Mouse (Mus musculus) stomach, postnatal 0 days (tissue): ENCODE data around the gene Slco3a1. TPM values are rescaled to one million over a fixed set of nuclear protein-coding genes. Genes with fewer than 3 reads are reported as not detected.

Experiments used
- ATAC-seq: fragments of 200-750 bp; cut with Nextera tagmentation; 2 replicates; pipeline ENCODE4 v1.8.0; 2017; ENCODE audit not compliant: low FRiP score, low TSS enrichment
- DNase-seq: peaks from one replicate; pipeline ENCODE4 v3.0.0-alpha.2; 2016; ENCODE audit warnings: low spot score
- H3K27ac ChIP-seq: fragments of 300-500 bp; sonication (generic); replicated peaks from 2 replicates; pipeline ENCODE4 v1.5.1; 2014; ENCODE audit warnings: mild to moderate bottlenecking, control low read depth
- H3K27me3 ChIP-seq: fragments of 300-500 bp; sonication (generic); 2 replicates; pipeline ENCODE4 v1.6.1; 2014; ENCODE audit warnings: low read length; ENCODE audit not compliant: control insufficient read depth, insufficient read depth
- H3K36me3 ChIP-seq: fragments of 300-500 bp; sonication (generic); 2 replicates; pipeline ENCODE4 v1.6.1; 2014; ENCODE audit warnings: low read length, mixed read lengths; ENCODE audit not compliant: control insufficient read depth, insufficient read depth
- H3K4me1 ChIP-seq: fragments of 300-500 bp; sonication (generic); replicated peaks from 2 replicates; pipeline ENCODE4 v1.6.1; 2014; ENCODE audit warnings: antibody characterized with exemption; ENCODE audit not compliant: control insufficient read depth, insufficient read depth
- H3K4me2 ChIP-seq: fragments of 300-500 bp; sonication (generic); replicated peaks from 2 replicates; pipeline ENCODE4 v1.6.1; 2014; ENCODE audit warnings: low read depth, mild to moderate bottlenecking, control low read depth, moderate library complexity
- H3K4me3 ChIP-seq: fragments of 300-500 bp; sonication (generic); 2 replicates; pipeline ENCODE4 v1.5.1; 2014; ENCODE audit warnings: low read depth, low read length, control low read depth
- H3K9ac ChIP-seq: fragments of 300-500 bp; sonication (generic); 2 replicates; pipeline ENCODE4 v1.6.1; 2014; ENCODE audit warnings: mild to moderate bottlenecking, low read length, control low read depth, mixed read lengths
- H3K9me3 ChIP-seq: fragments of 300-500 bp; sonication (generic); 2 replicates; pipeline ENCODE4 v1.6.1; 2016; ENCODE audit warnings: low read length; ENCODE audit not compliant: control insufficient read depth
- CTCF ChIP-seq: IDR thresholded peaks from 2 replicates; pipeline ENCODE4 v1.5.1; 2016; ENCODE audit warnings: antibody characterized with exemption, low read depth, mild to moderate bottlenecking, moderate library complexity
- EP300 ChIP-seq: optimal IDR thresholded peaks from 2 replicates; pipeline ENCODE3; 2016; ENCODE audit warnings: antibody characterized with exemption
- WGBS: fragments of 180-500 bp; shearing (Covaris S2); extraction: QIAGEN DNeasy Blood & Tissue Kit; methylation state at CpG from one replicate; pipeline ENCODE4 v1.1.7; 2014; 5-methylcytosine and 5-hydroxymethylcytosine counted together
- polyA plus RNA-seq: library from polyadenylated mRNA; unstranded; fragments of >200 nt; fragmentation: Nextera tagmentation; extraction: Ambion mirVana; gene quantifications from 2 replicates; pipeline ENCODE4 v1.2.1, GENCODE M21; 2015

Gene Slco3a1
- polyA plus RNA-seq, 1 experiment from 2014 or later: 9.1 TPM

- Histone ChIP-seq H3K4me1 (no peaks in the 10 kb centered on the region), H3K9ac (no peak overlapping the region), H3K27ac (no peak overlapping the region), H3K9me3 (no peaks in the 10 kb centered on the region), H3K27me3 (no peaks in the 10 kb centered on the region), H3K36me3 (no peaks in the 10 kb centered on the region), H3K4me3 (no peak overlapping the region), H3K4me2 (no peak overlapping the region)
- DNase-seq: no peak
- WGBS: 94% methylated on average over 1 of the region's 1 CpGs
- TF ChIP-seq EP300 (no peak), CTCF (no peak)
- ATAC-seq: no peak
These were observed 104.8 kb downstream of the Slco3a1 start for GRCm38 (mm10) chr7:74449802-74450201.

GRCm38 (mm10) chr7:74447781-74448180 is 106.8 kb downstream of the Slco3a1 start:
- H3K27ac ChIP-seq: no peak overlapping the region
- DNase-seq (no peak), ATAC-seq (no peak)
- no peaks in the 10 kb centered on the region for H3K9me3 ChIP-seq
- no peak overlapping the region for H3K9ac ChIP-seq
- H3K36me3 ChIP-seq: no peaks in the 10 kb centered on the region
- 32% methylated on average over 2 of the region's 2 CpGs for WGBS
- no peaks in the 10 kb centered on the region for H3K4me1 ChIP-seq
- H3K4me3 ChIP-seq: no peak overlapping the region
- H3K4me2 ChIP-seq: no peak overlapping the region
- H3K27me3 ChIP-seq: no peaks in the 10 kb centered on the region
- TF ChIP-seq EP300 (no peak), CTCF (no peak)

DNA sequence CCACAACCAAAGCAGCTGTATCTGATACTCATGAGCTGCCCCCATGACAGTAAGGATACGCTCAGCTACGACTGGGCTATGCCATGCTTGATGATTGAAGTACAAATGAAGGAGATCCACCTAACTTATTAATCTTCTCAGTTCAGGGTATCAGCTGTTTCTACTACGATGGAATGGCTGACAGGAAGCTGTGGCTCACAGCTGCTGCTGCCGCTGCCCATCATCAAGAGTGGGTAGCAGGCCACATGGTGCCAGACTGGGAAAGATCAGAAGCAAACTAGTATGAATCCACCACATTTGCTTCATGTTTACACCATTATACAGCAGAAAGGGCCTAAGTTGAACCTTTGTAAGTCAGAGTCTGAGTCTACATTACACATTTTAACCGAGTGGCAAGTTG is 109.4 kb downstream of the Slco3a1 start:
- TF ChIP-seq CTCF (no peak), EP300 (no peak)

DNA sequence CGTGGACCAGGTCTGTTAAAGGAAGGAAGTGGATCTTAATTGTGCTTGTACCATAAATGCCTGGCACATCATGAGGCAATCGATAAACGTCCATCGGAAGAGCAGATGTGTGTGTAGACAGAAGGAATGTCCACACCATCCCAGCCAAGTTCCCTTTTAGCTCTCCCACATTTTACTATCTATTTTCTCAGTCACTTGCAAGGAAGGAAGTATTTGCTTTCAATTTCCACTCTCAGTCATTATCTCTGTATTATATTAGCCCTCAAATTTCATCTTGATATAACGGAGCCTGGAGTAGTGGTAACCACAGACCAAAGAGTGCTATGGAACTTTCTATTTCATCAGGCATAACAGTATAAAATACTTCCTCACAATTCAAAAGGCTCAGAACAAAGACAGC is 112.2 kb downstream of the Slco3a1 start:
- Histone ChIP-seq H3K9me3 (no peaks in the 10 kb centered on the region), H3K27ac (no peak overlapping the region), H3K4me3 (no peak overlapping the region), H3K4me2 (no peak overlapping the region), H3K9ac (no peak overlapping the region), H3K4me1 (no peaks in the 10 kb centered on the region), H3K27me3 (no peaks in the 10 kb centered on the region), H3K36me3 (no peaks in the 10 kb centered on the region)
- DNase-seq: no peak
- TF ChIP-seq EP300 (no peak), CTCF (no peak)
- 65% methylated on average over 5 of the region's 5 CpGs for WGBS
- ATAC-seq: no peak

More for the DNA sequence above, 109.4 kb downstream of the Slco3a1 start:
- H3K27ac ChIP-seq: no peak overlapping the region
- H3K4me2 ChIP-seq: no peak overlapping the region
- H3K36me3 ChIP-seq: no peaks in the 10 kb centered on the region
- H3K27me3 ChIP-seq: no peaks in the 10 kb centered on the region
- H3K9ac ChIP-seq: no peak overlapping the region
- H3K4me1 ChIP-seq: no peaks in the 10 kb centered on the region
- H3K9me3 ChIP-seq: no peaks in the 10 kb centered on the region
- WGBS: 77% methylated on average over 5 of the region's 5 CpGs
- H3K4me3 ChIP-seq: no peak overlapping the region
- ATAC-seq (no peak), DNase-seq (no peak)

DNA sequence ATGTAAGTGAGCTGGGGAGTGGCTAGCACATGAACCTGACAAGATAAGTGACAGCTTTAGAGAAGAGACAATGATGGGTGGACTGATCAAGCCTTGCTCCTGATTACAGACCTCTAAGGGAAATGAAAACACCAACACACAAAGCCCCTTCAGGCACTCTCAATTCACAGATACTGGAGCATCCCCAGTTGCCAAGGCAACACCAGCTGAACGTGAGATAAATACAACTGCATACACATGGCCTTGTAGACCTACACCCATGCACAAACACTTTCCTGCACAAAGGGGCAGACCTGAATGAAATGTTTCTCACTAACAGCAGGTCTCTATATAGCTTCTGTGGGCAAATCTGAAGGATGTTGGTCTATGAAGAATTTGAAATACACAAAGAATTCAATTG is 117.0 kb downstream of the Slco3a1 start:
- ATAC-seq: no peak
- no peak overlapping the region for H3K4me2 ChIP-seq
- 45% methylated on average over 1 of the region's 1 CpGs for WGBS

DNA sequence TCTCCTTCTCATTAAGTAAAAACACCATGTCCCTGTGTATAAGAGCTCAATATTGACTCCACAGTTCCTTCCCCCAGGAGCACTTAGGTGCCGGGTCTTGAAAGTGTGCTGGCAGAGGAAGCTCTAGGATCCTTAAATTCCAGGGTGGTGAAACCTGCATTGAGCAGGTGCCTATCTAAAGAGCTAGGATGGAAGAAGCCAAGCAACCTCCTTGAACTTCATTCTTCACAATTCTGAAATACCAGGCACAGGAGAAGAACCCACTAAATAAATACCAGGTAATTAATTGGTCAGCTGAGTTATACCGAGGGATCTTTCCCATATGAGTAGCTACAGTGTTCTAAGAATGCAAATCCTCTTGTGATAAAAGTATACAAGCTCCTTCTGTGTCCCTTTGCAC is 117.9 kb downstream of the Slco3a1 start:
- no peaks in the 10 kb centered on the region for H3K36me3 ChIP-seq
- H3K9ac ChIP-seq: no peak overlapping the region
- WGBS: 63% methylated on average over 2 of the region's 2 CpGs
- no peak overlapping the region for H3K27ac ChIP-seq
- no peaks in the 10 kb centered on the region for H3K27me3 ChIP-seq
- no peak overlapping the region for H3K4me3 ChIP-seq
- no peaks in the 10 kb centered on the region for H3K9me3 ChIP-seq
- no peak for DNase-seq
- no peak for ATAC-seq
- H3K4me2 ChIP-seq: no peak overlapping the region
- TF ChIP-seq EP300 (no peak), CTCF (no peak)
- H3K4me1 ChIP-seq: no peaks in the 10 kb centered on the region

More for the DNA sequence above, 117.0 kb downstream of the Slco3a1 start:
- no peak for DNase-seq
- H3K4me3 ChIP-seq: no peak overlapping the region
- no peaks in the 10 kb centered on the region for H3K9me3 ChIP-seq
- H3K4me1 ChIP-seq: no peaks in the 10 kb centered on the region
- TF ChIP-seq EP300 (no peak), CTCF (no peak)
- no peaks in the 10 kb centered on the region for H3K27me3 ChIP-seq
- H3K36me3 ChIP-seq: no peaks in the 10 kb centered on the region
- no peak overlapping the region for H3K9ac ChIP-seq
- no peak overlapping the region for H3K27ac ChIP-seq
